Mouse (Mus musculus): ENCODE data around the gene A230050P20Rik. TPM values are rescaled to one million over a fixed set of nuclear protein-coding genes. Genes with fewer than 3 reads are reported as not detected.
"Not testable (repeated sequence)": the region's sequence is repeated elsewhere in the genome, so short reads cannot be mapped to it uniquely, and the experiment has no call there.

The A230050P20Rik gene
- 10 to 100 TPM; 34.4 to 43.7 TPM for total RNA-seq (2021)
- long read RNA-seq, experiment 1, partial matches to known transcripts, result 0 of 6 reads
- long read RNA-seq, experiment 1, other reads (novel, unspliced or antisense), result 6 of 6 reads
- long read RNA-seq, experiment 2, transcript A230050P20Rik-201 (8 exons, 1,683 nt), result major isoform, 21 of 62 reads
- long read RNA-seq, experiment 2, partial matches to known transcripts, result 5 of 62 reads
- long read RNA-seq, experiment 2, other reads (novel, unspliced or antisense), result 32 of 62 reads

DNA sequence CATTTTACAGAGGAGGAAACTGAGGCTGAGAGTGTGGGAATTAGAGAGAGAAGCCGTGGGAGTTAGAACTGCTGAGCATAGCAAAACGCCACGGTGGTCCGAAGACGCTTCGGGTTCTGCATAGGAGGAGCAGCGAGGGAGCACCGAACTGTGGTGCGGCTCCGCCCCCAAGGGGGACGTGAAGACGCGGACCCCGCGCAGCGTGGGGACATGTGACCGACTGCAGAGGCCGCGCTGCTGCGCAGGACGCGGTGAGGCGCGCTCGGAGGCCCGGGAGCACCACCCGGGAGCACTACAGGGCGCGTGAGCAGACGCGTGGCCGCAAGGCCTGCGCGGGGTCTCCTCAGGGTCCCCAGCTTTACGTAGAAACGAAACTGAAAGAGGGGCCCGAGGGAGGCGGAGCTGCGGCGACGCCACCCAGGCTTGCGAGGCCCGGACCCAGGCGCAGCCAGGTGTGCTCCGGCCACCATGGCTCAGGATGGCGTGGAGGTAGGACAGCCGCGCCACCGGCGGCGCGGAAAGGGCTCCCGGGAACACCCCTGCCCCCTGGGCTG is at the start of gene A230050P20Rik:
A230050P20Rik (plus strand) TSS at position 195 of the 554 bp plus-strand sequence.
- peak; percentile 29 to 46 for DNase-seq (ENCODE audit: low spot score in 2 of 2)

GRCm38 (mm10) chr9:20820001-20820400 is 48.4 kb upstream of the A230050P20Rik start:
- DNase-seq (ENCODE audit: low spot score in 2 of 2), result no peak

DNA sequence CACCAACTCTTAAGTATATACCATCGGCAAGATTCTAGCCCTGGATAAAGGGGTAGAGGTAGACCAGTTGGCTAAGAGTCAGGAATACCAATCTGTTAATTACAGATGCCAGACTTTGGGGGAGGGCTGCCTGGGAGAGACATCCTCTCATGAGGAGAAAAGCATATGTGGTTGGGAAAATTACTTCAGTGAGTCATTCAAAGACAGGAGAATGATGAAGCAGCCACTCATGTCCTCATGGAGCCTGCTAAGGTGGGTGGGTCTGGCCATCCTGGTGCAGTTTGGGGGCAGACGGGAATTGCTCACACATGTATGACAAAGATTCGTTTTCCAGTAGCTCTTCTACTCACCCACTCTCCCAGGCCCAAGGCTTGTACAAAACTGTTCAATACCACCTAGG is 45.6 kb upstream of the A230050P20Rik start:
- DNase-seq (ENCODE audit: low spot score in 2 of 2), result no peak

DNA sequence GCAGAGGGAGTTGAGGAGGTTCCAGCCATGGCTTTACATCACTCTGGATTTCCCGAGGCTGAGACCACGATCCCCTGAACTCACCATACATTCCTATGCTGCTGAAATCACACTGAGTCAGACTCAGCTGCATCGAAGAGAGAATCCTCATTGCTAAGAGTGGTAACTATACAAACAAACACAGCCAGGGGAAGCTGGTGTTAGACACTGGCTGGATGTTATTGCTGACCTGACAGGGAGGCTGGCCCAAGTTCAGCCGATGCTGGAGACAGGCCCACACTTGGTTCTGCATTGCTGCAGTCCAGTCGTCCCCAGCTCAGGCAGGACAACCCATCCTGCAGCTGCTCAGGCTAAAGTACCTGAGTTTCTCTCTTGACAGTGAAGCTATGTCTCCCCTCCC is 42.7 kb upstream of the A230050P20Rik start:
- DNase-seq (ENCODE audit: low spot score in 2 of 2), result no peak

GRCm38 (mm10) chr9:20828127-20828526 is 40.3 kb upstream of the A230050P20Rik start:
- no peak for DNase-seq (ENCODE audit: low spot score in 2 of 2)

DNA sequence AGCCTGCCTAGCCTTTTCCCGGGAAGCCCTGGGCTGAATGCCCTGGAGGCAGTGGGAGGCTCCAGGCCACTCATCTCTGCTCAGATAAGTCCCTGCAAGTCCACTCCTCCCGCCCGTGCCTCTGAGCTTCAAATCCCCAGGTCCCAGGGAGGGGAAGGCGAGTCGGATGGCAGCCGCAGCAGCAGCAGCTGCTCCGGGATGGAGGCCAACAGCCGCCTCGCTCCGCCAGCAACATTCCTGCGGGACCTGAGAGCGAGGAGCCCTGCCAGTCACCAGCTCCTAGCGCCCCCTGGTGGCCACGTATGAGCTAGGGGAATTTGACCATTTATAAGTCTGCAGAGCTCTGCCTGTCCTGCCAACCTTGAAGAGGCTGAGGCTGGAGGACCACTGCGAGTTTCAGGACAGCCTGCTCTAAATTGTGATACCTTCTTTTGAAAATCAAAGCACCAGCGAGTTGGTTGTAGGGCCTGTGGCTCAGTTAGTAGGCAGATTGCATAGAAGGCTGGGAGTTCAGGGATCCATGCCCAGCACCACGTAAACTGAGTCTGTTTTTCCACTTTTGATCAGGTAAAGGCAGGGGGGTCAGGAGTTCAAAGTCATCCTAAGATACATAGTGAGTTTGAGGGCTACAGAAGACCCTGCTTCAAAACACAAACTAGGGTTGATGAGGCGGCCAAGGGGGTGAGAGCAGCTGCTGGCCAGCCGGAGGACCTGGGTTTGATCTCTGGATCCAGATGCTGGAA is 37.4 kb upstream of the A230050P20Rik start:
- DNase-seq (ENCODE audit: low spot score in 2 of 2), result peak; percentile 90 to 92

- no peak for DNase-seq (ENCODE audit: low spot score in 2 of 2)
Observed at GRCm38 (mm10) chr9:20834881-20835280, 33.6 kb upstream of the A230050P20Rik start.

GRCm38 (mm10) chr9:20835431-20835954 is 32.9 kb upstream of the A230050P20Rik start:
- not testable (repeated sequence) for DNase-seq (ENCODE audit: low spot score in 2 of 2)

DNA sequence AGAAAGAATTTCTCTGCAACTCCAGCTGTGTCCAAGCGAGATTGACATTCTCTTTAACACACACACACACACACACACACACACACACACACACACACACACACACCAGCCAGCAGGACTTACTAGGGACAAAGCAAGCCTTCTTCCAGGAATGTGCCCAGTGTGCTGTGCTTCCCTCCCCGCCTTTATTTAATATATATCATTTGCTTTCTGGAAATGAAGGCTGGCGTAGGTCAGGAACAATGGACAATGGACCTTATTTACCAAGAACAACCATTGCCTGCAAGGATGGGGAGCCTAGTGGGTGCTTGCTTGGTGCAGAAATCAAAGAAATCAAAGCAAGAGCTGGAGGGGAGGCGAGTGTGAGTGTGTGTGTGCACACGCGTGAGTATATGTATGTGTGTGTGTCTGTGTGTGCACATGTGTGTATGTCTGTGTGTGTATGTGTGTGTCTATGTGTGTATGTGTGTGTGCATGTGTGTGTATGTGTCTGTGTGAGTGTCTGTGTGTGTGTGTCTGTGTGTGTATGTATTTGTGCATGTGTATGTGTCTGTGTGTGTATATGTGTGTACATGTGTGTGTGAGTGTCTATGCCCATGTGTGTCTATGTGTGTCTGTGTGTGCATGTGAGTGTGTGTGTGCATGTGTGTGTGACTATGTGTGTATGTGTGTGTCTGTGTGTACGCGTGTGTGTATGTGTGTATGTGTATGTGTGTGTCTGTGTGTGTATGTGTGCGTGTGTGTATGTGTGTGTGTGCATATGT is 31.1 kb upstream of the A230050P20Rik start:
- no peak for DNase-seq (ENCODE audit: low spot score in 2 of 2)

DNA sequence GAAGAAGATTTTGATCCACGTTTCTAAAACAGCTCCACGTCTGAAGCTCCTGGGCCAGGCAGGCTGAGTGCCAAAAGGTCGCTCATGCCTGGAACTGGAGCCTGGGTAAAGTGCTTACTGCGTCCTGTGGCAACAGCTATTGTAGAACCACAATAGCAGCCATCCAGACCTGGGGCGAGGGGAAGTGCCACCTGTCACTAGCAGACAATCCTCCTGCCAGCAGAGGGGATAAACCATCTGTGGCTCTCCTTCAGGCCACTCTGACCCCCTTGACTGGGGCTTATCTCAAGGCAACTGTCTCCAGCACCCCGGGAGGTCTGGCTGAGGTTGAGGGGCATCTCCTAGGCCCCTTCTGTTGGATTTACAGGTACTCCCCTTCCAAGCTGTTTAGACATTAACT is 29.5 kb upstream of the A230050P20Rik start:
- DNase-seq (ENCODE audit: low spot score in 2 of 2), result no peak

DNA sequence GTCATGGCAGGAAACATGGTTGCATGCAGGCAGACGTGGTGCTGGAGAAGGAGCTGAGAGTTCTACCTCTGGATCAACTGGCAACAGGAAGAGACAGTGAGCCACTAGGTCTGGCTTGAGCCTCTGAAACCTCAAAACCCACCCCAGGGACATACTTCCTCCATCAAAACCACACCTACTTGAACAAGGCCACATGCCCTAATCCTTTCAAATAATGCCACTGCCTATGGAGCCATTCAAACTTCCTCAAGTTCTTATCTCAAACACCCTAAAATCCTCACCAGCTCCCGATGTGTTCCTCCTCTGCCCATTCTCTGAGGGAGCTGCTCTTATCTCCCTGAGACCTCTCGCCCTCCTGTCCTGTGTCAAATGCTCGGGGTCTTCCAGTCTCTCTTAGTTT is 26.2 kb upstream of the A230050P20Rik start:
- no peak for DNase-seq (ENCODE audit: low spot score in 2 of 2)

- no peak for DNase-seq (ENCODE audit: low spot score in 2 of 2)
Observed at GRCm38 (mm10) chr9:20842670-20843069, 25.8 kb upstream of the A230050P20Rik start.

DNA sequence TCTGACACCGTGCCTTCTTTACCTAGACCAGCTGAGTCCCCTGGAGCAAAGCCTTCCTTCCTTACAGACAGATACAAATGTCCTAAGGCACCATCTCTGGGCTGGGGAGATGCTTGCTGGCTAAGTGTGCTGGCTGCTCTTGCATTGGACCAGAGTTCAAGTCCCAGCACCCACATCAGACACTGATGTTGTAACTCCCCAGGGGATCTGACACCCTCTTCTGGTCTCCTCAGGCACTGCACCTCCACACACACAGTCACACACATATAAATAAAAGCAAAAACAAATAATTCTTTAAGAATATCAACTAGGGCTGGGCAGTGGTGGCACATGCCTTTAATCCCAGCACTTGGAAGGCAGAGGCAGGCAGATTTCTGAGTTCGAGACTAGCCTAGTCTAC is 18.3 kb upstream of the A230050P20Rik start:
- no peak for DNase-seq (ENCODE audit: low spot score in 2 of 2)

- no peak for DNase-seq (ENCODE audit: low spot score in 2 of 2)
Observed at GRCm38 (mm10) chr9:20857131-20857530, 11.3 kb upstream of the A230050P20Rik start.

- no peak for DNase-seq (ENCODE audit: low spot score in 2 of 2)
Observed at GRCm38 (mm10) chr9:20859926-20860325, 8.5 kb upstream of the A230050P20Rik start.

GRCm38 (mm10) chr9:20861821-20862220 is 6.6 kb upstream of the A230050P20Rik start:
- DNase-seq (ENCODE audit: low spot score in 2 of 2), result no peak

DNA sequence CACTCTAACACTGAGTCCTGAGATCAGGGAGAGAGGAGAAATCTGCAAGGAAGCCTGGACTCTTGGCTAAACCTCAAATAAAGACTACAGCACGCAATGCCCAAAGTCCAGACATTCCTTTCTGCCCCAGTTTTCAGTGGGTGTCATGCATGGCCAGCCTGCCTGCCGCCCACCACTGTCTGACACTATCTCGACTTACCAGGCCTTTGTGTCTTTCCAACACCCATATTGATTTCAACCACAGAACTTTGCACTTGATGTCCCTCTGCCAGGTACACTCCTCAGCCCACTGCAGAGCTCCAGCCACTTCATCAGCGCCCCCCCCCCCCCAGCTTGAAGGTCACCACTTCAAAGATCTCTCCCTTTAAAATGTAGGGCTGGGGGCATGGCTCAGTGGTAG is 6.2 kb upstream of the A230050P20Rik start:
- no peak for DNase-seq (ENCODE audit: low spot score in 2 of 2)

DNA sequence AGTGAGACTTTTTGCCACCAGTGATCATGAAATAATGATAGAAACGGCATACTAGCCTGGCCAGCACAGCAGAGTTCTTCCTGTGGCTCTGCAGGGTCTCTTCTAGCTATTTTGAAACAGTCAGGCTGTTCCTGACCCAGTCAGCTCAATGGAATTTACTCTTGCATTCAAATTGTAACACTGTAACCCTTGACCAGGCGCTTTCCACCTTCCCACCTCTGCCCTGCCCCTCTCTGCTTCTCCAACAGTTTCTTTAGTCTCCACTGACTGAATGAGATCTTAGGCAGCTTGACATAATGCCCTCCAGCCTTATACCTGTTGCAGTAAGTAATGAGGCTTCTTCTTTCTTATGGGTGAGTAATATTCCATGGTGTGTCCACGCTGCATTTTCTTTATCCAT is 1.6 kb upstream of the A230050P20Rik start:
- DNase-seq (ENCODE audit: low spot score in 2 of 2), result no peak

- no peak for DNase-seq (ENCODE audit: low spot score in 2 of 2)
Observed at GRCm38 (mm10) chr9:20869246-20869645, 804 bp downstream of the A230050P20Rik start.

DNA sequence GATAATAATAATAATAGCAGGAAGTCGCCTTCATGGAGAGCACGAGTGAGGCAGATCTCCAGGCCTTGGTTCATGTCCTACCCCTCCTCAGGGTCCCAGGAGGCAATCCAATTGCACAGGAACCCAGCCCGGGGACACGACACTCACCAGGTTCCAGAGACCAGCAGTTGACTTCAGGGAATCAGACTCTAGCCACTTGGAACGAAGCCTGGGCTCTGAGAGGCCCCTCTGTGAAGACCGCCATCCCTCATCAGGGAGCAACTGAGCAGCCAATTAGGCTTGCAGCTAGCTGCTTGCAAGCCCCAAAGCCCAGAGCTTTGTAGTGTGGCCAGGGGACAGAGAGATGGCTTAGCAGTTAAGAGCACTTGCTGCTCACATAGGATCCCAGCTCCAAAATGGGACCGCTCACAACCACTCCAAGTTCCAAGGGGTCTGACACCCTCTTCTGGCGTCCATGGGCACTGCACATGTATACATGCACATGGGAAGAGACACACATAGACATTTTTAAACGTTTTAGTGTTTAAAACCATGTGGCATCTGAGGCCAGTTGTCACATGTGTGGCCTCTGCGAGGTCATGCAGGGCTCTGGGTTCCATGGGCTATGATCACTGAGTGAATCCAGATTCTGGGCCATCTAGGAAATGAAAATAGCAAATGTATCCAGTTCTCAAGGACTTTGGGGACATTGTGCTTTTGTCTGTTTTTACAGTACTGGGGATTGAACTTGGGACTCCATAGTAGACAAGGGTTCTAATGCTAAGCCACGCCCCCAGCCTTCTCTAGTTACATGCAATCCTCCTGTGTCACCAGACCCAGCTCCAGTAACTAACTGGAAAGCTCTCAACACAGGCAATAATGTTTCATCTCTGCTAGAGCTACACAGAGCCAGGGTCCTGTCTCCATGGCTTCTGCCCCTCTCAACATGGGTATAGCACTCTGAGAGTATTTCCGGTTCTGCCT is 2.0 kb downstream of the A230050P20Rik start:
- DNase-seq (ENCODE audit: low spot score in 2 of 2), result no peak

All from adrenal gland, postnatal 4 days (tissue).